Mouse (Mus musculus): ENCODE data around the gene Mlkl.
"Not testable (repeated sequence)": the region's sequence is repeated elsewhere in the genome, so short reads cannot be mapped to it uniquely, and the experiment has no call there.

Gene Mlkl

GRCm38 (mm10) chr8:111313961-111314360 is 24.0 kb downstream of the Mlkl start:
- not testable (repeated sequence) for DNase-seq (ENCODE audit: low spot score in 2 of 2)

- no peak for DNase-seq (ENCODE audit: low spot score in 2 of 2)
These were observed 25.2 kb downstream of the Mlkl start for GRCm38 (mm10) chr8:111312758-111313162.

GRCm38 (mm10) chr8:111310006-111310405 is 28.0 kb downstream of the Mlkl start:
- DNase-seq (ENCODE audit: low spot score in 2 of 2), result not testable (repeated sequence)

GRCm38 (mm10) chr8:111305031-111305730 is 32.8 kb downstream of the Mlkl start:
- DNase-seq (ENCODE audit: low spot score in 2 of 2), result no peak

GRCm38 (mm10) chr8:111304359-111304758 is 33.6 kb downstream of the Mlkl start:
- no peak for DNase-seq (ENCODE audit: low spot score in 2 of 2)

- not testable (repeated sequence) for DNase-seq (ENCODE audit: low spot score in 2 of 2)
These were observed 34.7 kb downstream of the Mlkl start for GRCm38 (mm10) chr8:111303076-111303803.

GRCm38 (mm10) chr8:111300597-111301546 is 37.1 kb downstream of the Mlkl start:
- no peak for DNase-seq (ENCODE audit: low spot score in 2 of 2)

GRCm38 (mm10) chr8:111299821-111300568 is 38.0 kb downstream of the Mlkl start, which contains the start of gene Rfwd3:
Gene Rfwd3, minus strand, starts transcription at chr8:111300222.
- peak; percentile 89 to 93 for DNase-seq (ENCODE audit: low spot score in 2 of 2)

GRCm38 (mm10) chr8:111299363-111299820 is 38.6 kb downstream of the Mlkl start:
- peak; percentile 10 to 13 for DNase-seq (ENCODE audit: low spot score in 2 of 2)

GRCm38 (mm10) chr8:111298011-111298410 is 40.0 kb downstream of the Mlkl start:
- no peak for DNase-seq (ENCODE audit: low spot score in 2 of 2)

- no peak for DNase-seq (ENCODE audit: low spot score in 2 of 2)
These were observed 46.2 kb downstream of the Mlkl start for GRCm38 (mm10) chr8:111291733-111292132.

- no peak for DNase-seq (ENCODE audit: low spot score in 2 of 2)
These were observed 47.4 kb downstream of the Mlkl start for GRCm38 (mm10) chr8:111290586-111290985.

- no peak for DNase-seq (ENCODE audit: low spot score in 2 of 2)
These were observed 52.4 kb downstream of the Mlkl start for GRCm38 (mm10) chr8:111285603-111286002.

GRCm38 (mm10) chr8:111282093-111282492 is 55.9 kb downstream of the Mlkl start:
- DNase-seq (ENCODE audit: low spot score in 2 of 2), result no peak

- no peak for DNase-seq (ENCODE audit: low spot score in 2 of 2)
These were observed 69.7 kb downstream of the Mlkl start for GRCm38 (mm10) chr8:111268277-111268676.

- not testable (repeated sequence) for DNase-seq (ENCODE audit: low spot score in 2 of 2)
These were observed 71.8 kb downstream of the Mlkl start for GRCm38 (mm10) chr8:111266161-111266560.

- DNase-seq (ENCODE audit: low spot score in 2 of 2), result no peak
These were observed 73.2 kb downstream of the Mlkl start for GRCm38 (mm10) chr8:111264693-111265220.

- no peak for DNase-seq (ENCODE audit: low spot score in 2 of 2)
These were observed 76.0 kb downstream of the Mlkl start for GRCm38 (mm10) chr8:111261981-111262381.
